Mouse (Mus musculus): Measurements from ENCODE around the gene Akap13. TPM values are rescaled to one million over a fixed set of nuclear protein-coding genes. Genes with fewer than 3 reads are reported as not detected.
"Not testable (repeated sequence)": the region's sequence is repeated elsewhere in the genome, so short reads cannot be mapped to it uniquely, and the experiment has no call there.

Akap13 gene
- total RNA-seq, 2 experiments from 2014 or later = 70.2 to 71.3 TPM

DNA sequence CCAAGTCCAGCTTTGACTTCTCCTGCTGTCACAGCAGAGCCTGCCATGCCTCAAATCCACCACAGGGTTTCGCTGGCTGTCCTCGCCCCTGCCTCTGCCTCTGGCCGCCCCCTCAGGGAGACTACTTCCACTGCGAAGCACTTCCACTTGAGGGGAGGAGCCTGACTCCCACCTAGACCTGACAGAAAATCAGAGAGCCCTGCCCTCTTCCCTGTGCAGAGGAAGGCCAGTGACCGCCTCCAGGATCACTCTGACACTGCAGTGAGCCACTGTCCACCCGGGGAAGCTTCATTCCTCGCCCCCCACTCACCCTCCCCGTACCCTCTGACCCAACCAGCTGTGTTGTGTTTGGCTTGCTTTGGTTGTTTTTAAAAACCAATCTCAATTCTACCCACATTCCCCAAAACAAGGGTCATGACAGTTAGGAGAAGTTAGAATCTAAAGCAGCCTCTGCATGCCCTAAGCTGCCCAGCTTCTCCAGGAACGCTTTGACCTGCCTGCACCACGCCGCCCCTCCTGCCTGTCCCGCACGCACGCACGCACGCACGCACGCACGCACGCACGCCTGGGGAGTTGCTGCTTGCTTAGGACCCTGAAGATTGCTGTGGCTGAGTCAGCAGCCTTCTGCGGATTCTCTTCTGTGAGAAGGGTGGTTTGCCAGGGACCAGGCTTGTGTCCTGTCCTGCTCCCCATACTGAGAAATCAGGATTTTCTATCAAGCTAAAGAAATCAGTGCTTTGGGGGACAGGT, 297.3 kb downstream of the Akap13 start:
- DNase-seq (ENCODE audit: low spot score in 2 of 2) = no peak

- DNase-seq (ENCODE audit: low spot score in 2 of 2) = no peak
Observed at GRCm38 (mm10) chr7:75753192-75753783, 298.0 kb downstream of the Akap13 start.

DNA sequence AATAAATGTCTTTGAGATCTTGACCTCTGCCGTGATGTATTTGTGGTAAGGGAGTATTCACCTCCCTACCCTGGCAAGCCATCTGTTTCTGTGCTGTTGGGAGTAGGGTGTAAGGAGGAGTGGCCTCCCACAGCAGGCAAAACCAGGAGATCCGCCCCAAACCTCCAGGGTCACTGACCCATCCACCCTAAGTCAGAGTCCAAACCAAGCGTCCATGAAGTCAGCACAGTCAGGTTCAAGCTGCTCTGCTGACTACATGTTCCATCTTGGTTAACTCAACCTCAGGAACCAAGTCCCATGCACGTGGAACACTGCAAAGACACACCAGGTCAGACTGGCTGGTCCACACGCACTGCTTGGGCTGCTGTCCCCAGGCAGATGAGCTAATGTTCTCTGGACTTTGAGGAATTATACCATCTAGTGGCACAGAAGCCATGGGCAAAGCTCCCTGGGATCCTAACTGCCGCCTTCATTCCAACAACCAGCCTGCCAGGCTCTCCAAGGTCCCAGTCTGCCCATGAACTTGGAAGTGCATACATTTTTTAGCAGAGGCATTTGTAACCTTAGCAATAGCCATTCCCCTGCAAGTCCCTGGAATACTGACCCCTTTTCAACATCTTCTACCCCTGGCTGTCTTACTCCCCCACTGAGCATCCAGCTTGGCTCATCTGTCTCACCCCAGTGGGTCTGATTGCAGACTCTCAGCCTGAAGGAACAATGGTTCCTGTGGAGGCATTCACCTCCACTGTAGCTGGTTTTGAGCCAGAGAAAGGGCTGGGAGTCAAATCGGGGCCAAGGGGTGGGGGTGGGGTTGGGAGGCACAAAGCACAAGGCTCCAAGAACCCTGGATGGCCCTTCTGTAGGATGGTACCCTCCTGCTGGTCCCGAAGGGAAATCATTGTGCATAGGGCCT, 299.5 kb downstream of the Akap13 start:
- DNase-seq (ENCODE audit: low spot score in 2 of 2) = no peak

GRCm38 (mm10) chr7:75755861-75756449, 300.6 kb downstream of the Akap13 start:
- peak in 1 of 2 experiments; percentile 18 for DNase-seq (ENCODE audit: low spot score in 2 of 2)

DNA sequence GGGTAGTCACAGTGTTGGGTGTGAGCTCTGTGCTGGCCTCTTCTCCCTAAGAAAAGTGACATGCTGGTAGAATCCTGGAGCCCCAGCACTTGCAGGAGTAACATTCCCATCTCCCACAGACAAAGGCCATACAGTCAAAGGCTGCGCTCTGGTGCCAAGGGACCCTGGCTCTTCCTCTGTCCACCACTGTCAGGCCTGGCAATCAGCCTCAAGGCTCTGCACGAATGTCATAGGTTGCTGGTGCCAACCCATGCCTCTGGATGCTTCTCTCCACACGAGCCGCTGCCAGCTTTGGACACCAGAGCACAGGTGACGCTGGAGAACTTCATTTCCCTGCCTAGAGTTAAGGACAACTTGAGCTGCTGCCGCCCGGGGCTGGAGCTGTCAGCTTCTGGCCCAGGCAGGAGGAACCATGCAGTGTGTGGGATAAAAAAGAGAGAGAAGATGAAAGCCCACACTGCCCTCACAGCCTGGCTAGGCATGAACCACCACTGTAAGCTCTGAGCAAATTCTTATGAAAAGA, 304.7 kb downstream of the Akap13 start:
- DNase-seq (ENCODE audit: low spot score in 2 of 2) = no peak

- not testable (repeated sequence) for DNase-seq (ENCODE audit: low spot score in 2 of 2)
Observed at GRCm38 (mm10) chr7:75760661-75761319, 305.5 kb downstream of the Akap13 start.

DNA sequence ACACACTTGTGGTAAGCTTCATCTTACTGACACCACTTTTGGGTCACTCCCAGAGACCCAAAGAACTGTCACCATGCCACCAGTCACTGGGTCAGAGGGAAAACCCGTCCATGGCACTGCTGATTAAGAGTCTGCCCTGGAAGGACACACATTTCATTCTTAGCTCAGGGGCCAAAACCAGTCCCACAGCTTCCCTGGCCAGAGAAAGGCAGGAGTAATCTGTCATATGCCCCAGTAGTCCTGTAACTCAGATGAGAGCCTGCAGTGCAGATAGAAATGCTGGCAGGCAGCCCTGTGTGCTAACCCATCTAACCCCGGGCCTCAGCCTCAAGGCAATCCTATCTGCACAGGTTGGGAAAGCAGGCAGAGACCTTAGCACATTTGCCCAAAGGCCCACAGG, 306.9 kb downstream of the Akap13 start:
- DNase-seq (ENCODE audit: low spot score in 2 of 2) = not testable (repeated sequence)

DNA sequence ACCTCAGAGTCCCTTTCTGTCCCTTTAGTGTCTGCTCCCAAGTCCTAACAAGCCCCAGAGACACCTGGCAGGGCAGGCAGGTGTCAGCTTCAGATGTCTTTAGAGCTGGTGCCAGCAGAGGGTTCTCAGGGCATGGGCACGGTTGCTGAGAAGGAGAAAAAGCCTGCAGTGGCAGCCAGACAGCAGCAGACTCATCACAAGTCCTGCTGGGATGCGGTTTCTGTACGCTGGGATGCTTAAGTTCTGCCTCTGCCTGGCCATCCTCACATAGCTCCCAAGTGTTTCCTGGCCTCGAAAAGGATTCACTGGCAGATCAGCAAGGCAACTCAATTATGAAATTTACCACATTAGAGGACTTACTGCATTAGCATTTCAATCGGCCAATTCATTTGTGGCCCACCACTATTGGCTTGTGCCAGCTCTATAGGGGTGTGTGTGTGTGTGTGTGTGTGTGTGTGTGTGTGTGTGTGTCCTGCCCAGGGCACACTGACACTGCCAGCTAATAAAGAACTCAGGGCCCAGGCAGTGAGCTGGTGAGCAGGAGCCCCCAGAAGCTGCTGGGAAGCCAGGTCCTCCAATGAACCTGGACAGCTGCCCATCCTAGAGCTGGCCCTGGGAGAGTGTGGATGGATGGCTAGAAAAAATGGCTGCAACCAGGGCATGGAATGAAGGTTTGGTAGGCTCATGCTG, 311.9 kb downstream of the Akap13 start:
- DNase-seq (ENCODE audit: low spot score in 2 of 2) = not testable (repeated sequence)

DNA sequence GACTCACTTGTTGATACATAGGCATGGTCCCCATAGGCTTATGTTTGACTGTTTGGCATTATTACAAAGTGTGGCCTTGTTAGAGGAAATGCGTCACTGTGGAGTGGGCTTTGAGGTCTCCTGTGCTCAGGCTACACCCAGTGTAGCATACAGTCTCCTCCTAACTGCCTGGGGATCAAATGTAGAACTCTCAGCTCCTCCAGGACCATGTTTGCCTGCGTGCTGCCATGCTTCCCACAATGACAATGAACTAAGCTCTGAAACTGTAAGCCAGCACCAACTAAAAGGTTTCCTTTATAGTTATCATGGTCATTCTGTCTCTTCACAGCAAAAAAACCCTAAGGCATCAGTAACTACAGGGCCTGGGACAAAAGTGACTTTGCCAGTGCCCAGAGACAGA, 312.8 kb downstream of the Akap13 start:
- no peak for DNase-seq (ENCODE audit: low spot score in 2 of 2)

- no peak for DNase-seq (ENCODE audit: low spot score in 2 of 2)
Observed at GRCm38 (mm10) chr7:75769909-75770308, 314.6 kb downstream of the Akap13 start.

DNA sequence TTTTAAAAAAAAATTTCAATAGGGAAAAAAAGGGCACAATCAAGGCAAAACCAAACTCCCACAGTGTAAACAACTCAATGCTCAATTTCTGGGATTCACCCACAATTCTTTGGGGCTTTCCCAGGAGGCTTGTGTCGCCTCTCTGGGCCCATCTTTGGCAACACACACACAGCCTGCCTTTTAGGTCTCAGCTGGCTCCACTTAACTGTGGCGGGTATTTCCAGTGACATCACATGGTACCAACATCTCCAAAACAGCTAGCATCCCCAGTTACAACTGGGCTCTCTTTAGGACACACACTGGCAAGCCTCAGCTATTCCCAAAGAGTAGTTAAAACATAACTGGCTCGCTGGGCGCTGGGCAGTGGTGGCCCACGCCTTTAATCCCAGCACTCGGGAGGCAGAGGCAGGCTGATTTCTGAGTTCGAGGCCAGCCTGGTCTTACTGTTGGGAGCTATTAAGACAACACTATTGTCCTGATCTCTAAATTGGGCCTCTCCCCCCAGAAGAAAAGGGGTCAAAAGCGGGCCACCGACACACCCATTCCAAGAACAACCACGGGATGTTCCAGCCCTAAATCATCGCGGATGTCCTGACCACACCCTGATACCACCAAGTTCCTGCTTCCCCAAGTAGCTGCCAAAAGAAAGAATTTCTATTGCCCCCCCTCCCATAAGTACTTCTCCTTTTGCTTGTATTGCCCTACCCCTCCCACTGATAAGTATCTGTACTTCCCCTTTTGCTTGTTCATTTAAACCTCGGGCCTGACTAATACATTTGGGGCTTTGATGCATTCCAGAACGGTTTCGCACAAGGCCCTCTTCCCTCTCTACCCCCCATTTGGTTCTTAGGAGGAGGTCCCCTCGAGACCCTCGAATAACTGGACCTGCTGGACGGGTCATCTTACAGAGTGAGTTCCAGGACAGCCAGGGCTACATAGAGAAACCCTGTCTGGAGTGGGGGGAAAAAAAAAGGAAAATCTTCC, 319.1 kb downstream of the Akap13 start:
- DNase-seq (ENCODE audit: low spot score in 2 of 2) = not testable (repeated sequence)

DNA sequence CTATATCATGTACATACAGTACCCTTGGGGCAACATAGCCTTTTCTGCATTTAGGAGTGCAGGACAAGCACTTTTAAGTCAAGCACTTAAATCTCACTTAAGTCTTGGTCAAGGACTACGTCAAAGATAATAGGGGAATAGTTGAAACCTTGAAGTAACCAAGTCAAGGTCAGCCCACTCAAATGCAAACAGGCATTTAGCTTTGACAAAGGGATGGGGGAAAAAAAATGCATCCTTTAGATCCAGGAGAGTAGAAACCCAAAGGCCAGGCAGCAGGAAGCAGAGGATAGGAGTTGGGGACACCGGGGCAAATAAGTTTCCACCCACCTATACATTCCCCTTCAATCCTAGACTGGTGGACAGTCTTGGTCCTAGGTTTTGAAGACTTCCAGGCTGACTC, 322.7 kb downstream of the Akap13 start:
- no peak for DNase-seq (ENCODE audit: low spot score in 2 of 2)

DNA sequence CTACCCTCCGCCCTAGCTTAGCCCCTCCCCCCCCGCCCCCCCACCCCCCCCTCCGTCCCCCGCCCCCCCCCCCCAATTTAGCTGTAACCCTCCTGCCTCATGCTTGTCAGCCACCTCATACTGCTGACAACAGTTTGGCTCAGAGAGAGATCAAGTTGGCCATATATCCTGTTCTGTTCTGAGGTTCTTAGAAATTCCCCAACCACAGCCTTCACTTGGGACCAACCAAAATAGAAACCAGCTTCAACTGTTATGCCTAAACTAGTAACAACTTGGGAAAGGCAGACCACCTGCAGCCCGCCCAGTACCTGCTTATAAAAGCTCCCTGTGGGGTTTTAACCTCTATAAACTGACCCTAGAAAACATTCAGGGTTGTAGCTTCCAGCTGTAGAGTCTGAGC, 325.5 kb downstream of the Akap13 start:
- DNase-seq (ENCODE audit: low spot score in 2 of 2) = no peak

GRCm38 (mm10) chr7:75781298-75781947, 326.1 kb downstream of the Akap13 start:
- DNase-seq (ENCODE audit: low spot score in 2 of 2) = no peak

GRCm38 (mm10) chr7:75781948-75782722, 326.8 kb downstream of the Akap13 start:
- peak; percentile 74 to 90 for DNase-seq (ENCODE audit: low spot score in 2 of 2)

- no peak for DNase-seq (ENCODE audit: low spot score in 2 of 2)
Observed at GRCm38 (mm10) chr7:75782723-75783011, 327.3 kb downstream of the Akap13 start.

All from layer of hippocampus, postnatal 14 days (tissue).